Mouse (Mus musculus) lung, postnatal 0 days (tissue): ENCODE measurements at regions not wholly inside any gene's neighbourhood (a gene's known extent, or its start where the extent isn't known, plus 50 kb on each side); places are given as distances from the start of the nearest gene placed in this dataset.

ENCODE experiments used
- CTCF ChIP-seq: IDR thresholded peaks from 2 replicates; pipeline ENCODE4 v1.5.1; 2016; ENCODE audit warnings: antibody characterized with exemption, mild to moderate bottlenecking
- EP300 ChIP-seq: IDR thresholded peaks from 2 replicates; pipeline ENCODE4 v1.6.1; 2016; ENCODE audit warnings: antibody characterized with exemption, mild to moderate bottlenecking, control low read depth

DNA sequence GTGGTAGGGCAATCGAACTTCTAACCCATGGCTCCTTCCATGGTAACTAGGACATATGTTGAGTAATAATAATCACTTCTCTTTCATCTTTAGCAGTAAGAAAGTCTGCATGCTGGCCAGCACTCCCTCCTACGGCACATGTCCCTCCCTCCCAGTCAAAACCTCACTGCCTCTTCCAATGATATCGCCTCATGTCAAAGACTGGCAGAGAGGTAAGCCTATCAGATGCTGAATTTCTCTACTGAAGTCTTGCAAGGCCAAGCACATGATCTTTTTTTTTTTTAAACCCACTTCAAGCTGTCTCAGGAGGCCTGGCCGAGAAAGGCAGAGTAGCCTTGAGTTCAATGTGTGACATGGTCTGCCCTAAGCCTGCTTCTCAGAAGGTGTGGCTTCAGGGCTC lies 115.5 kb downstream of the Cartpt start:
- TF ChIP-seq EP300 (no peak), CTCF (no peak)
